Mouse (Mus musculus): ENCODE results near the gene Nup210.

GRCm38 (mm10) chr6:91044628-91045331 lies 71.8 kb downstream of the Nup210 start:
- no peak for TF ChIP-seq CTCF (IDR thresholded peaks at IDR 0.05; ENCODE audit: control insufficient read depth, insufficient read depth, insufficient read length)
- TF ChIP-seq CEBPB (IDR thresholded peaks at IDR 0.05; ENCODE audit: low read depth) = no peak
- TF ChIP-seq MAX (IDR thresholded peaks at IDR 0.05) = no peak

Measured in C2C12 (cell line).